Mouse (Mus musculus) frontal cortex, postnatal 25 days (tissue): ENCODE measurements around the gene Tmod1.
A peak's percentile ranks its signal among the peaks of the same experiment; 100 is the strongest.

ENCODE experiments used
- DNase-seq, 2 experiments: peaks; one replicate each; pipeline ENCODE4 v3.0.0; 2022; ENCODE audit warnings: low spot score in 2 of 2

Tmod1 gene

GRCm38 (mm10) chr4:46089524-46090125 is 50.9 kb downstream of the Tmod1 start:
- DNase-seq = no peak

DNA sequence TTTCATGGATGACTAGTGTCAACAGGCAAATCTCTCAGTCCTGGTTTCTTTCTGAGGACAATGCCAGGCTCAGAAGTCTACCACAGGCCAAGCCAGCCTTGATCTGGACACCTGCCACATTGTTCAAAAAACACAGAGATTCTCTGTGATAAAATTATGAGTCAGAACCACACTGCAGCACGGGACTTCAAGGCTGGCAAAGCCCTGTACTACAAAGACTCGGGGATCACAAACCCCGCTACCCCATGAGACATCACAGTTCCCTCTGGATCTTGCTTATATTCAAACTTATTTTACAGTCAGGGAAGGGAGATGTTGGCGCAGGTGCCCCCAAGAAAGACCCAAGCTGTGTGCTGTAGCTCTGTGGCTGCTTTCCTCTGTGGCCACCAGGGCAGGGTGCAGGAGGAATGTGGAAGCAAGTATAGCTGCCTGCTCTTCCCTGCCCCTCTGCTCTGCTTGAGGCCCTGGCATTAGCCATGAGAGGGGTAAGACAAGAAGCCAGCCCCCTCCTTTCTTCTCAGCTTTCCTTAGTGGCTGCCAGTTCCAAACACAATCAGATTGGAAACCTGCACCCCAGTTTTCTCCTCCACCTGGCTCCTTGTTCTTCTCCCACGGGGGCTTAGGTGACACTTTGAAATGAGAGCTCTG is 53.8 kb downstream of the Tmod1 start:
- no peak for DNase-seq

- no peak for DNase-seq
These were observed 56.4 kb downstream of the Tmod1 start for GRCm38 (mm10) chr4:46094916-46095825.

DNA sequence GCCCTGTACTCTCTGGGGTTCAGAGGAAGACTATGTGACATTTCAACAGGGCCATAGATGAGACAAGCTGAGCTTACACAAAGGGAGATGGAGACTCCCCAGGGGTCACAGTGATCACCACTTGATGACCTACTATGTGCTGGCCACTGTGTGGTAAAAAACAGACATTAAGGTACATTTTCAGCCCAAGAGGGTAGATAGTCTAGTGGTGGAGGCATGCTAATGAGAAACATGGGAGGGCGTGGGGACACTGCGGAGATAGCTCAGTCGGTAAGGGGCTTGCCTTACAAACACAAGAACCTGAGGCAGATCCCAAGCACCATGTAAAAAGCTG is 57.1 kb downstream of the Tmod1 start:
- no peak for DNase-seq

- no peak for DNase-seq
These were observed 57.8 kb downstream of the Tmod1 start for GRCm38 (mm10) chr4:46096546-46096945.

DNA sequence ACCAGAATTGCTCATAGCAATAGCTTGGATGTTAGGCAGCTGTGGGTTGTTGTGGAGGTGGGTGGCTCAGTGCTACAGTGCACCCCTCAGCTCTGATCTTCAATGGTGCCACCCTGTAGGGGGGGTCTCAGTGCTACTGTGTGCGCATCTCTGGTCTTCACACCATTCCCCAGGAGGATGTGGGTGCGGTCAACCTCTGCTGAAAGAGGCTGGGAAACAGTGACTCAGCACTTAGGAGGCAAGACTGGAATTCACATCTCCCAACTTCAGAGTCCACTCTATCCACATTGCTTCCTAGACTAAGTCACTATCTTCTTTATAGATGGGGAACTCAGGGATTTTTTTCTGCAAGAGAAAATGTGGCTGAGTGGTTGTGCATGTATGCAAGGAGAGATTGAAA is 58.9 kb downstream of the Tmod1 start:
- DNase-seq = no peak

DNA sequence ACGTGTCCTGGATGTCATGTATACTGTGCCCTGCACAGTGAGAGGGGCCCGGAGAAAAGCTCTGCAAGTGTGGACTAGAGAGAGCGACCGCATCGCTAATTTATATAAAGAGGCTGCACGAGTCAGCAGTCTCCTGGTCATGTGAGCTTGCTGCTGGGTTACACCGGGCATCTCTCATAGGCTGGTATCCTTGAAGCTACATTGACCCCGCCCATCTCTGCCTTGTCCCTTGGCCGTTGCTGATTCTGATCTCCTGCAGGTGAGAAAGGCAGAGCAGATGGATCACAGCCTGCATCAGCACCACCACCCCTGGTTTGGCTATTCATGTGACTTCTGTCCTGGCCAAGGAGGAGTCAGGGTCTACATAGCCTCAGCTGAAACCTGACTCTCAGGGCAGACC is 60.4 kb downstream of the Tmod1 start:
- no peak for DNase-seq

- no peak for DNase-seq
These were observed 61.8 kb downstream of the Tmod1 start for GRCm38 (mm10) chr4:46100539-46100938.

GRCm38 (mm10) chr4:46101211-46101711 is 62.5 kb downstream of the Tmod1 start:
- no peak for DNase-seq

- no peak for DNase-seq
These were observed 63.5 kb downstream of the Tmod1 start for GRCm38 (mm10) chr4:46102078-46102769.

DNA sequence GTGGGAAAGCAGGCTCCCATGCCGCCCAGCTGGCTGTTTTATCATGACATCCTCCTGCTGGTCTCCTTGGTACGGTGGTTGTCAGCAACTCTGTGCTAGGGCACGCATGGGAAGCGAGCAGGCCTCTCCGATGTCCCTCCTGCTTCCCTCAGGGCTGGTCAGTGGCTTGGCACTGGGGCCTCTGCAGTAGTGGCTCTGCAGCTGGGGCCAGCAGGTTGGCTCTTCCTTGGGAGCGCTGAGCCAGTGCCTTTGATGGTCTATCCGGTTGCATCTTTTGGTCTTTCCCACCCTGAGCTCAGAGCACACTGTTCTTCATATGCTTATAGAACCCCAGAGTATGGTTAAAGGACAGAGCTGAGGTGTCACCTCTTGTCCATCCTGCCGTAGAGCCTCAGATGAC is 71.3 kb downstream of the Tmod1 start:
- DNase-seq = no peak

DNA sequence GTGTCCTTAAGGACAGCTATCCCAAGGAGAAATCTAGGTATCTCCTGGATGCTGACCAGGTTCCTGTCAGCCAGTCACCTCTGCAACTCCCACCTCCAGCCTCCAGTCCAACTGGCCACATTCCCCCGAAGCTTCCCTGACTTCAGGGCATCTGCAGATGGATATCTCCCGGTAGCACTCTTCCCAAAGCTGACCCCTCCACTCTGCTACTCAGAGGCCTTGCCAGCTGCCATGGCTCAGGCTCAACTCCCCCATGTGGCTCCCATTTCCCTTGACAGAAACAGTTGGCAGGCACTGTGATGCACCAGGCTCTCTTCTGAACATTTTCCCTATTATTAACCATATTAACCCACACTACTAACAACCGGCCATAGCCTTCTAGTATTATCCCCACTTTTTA is 72.6 kb downstream of the Tmod1 start:
- DNase-seq = no peak

- DNase-seq = no peak
These were observed 76.6 kb downstream of the Tmod1 start for GRCm38 (mm10) chr4:46115308-46115707.

DNA sequence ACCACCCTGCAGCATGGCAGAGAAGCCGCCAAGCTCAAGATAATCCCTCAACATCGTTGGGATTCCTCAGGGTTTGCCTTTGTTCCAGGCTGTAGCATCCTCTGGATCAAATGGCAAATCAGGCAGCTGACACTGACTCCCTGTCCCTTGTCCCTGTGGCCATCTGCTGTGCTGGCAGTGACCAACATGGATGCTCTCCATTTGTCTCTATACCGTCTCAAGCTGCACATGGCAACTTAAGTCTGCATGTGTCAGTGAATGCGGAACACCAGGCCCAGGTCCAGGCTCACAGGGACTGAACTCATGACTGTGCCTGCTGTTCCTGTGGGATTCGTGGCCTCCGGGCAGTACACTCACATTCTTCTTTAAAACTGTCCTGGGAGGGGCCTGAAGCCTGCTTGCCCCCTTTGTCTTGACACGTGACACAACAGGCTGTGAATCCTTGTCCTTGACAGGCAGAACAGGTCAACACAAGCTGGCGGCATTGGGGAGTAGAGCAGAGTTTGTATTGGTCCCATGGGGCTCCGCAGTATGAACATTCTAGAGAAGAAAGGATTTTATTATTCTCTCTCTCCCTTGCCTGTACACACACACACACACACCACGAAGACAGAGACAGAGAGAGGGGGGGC is 77.9 kb downstream of the Tmod1 start:
- no peak for DNase-seq

GRCm38 (mm10) chr4:46117536-46117935 is 78.8 kb downstream of the Tmod1 start:
- DNase-seq = no peak

GRCm38 (mm10) chr4:46119514-46120094 is 80.9 kb downstream of the Tmod1 start:
- no peak for DNase-seq

GRCm38 (mm10) chr4:46120767-46121166 is 82.0 kb downstream of the Tmod1 start:
- DNase-seq = no peak

- no peak for DNase-seq
These were observed 84.6 kb downstream of the Tmod1 start for GRCm38 (mm10) chr4:46123358-46123757.

DNA sequence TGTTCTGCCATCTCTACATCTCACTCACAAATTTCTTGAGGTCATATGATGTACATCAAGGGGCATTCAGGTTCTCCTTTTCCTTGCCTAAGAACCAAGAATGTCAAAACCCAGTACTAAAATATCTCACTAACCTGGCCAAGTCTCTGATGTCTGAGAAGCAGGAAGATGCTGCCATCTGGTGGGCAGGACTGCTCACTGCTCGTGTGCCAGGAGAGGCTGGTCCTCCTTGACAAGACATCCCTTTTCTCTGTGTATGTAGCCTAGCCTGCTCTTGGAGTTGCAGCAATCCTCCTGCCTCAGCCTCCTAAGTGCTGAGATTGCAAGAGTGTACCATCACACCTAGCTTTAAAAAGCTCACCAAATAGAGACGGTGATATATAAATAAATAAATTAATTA is 87.8 kb downstream of the Tmod1 start:
- peak; percentile 62 to 73 for DNase-seq

- no peak for DNase-seq
These were observed 90.7 kb downstream of the Tmod1 start for GRCm38 (mm10) chr4:46129311-46130004.

GRCm38 (mm10) chr4:46130221-46130620 is 91.5 kb downstream of the Tmod1 start:
- no peak for DNase-seq
